Mouse (Mus musculus) limb, embryonic 14.5 days (tissue): ENCODE measurements at regions not wholly inside any gene's neighbourhood (a gene's known extent, or its start where the extent isn't known, plus 50 kb on each side); places are given as distances from the start of the nearest gene placed in this dataset.

Source experiments
- ATAC-seq: fragments of 200-750 bp; cut with Nextera tagmentation; 2 replicates; pipeline ENCODE4 v1.8.0; 2017; ENCODE audit warnings: low read depth, moderate number of reproducible peaks, moderate TSS enrichment; ENCODE audit not compliant: low FRiP score
- DNase-seq: peaks from one replicate; pipeline ENCODE4 v3.0.0-alpha.2; 2015; ENCODE audit warnings: low spot score
- H3K27ac ChIP-seq: fragments of 300-500 bp; sonication (generic); replicated peaks from 2 replicates; pipeline ENCODE4 v1.5.1; 2014; ENCODE audit warnings: low read depth, mild to moderate bottlenecking, low read length, moderate library complexity, mixed read lengths
- H3K27me3 ChIP-seq: fragments of 300-500 bp; sonication (generic); 2 replicates; pipeline ENCODE4 v1.6.1; 2014; ENCODE audit warnings: low read length, mixed read lengths; ENCODE audit not compliant: control insufficient read depth, insufficient read depth
- H3K36me3 ChIP-seq: fragments of 300-500 bp; sonication (generic); 2 replicates; pipeline ENCODE4 v1.6.1; 2014; ENCODE audit warnings: mild to moderate bottlenecking, low read length, moderate library complexity, mixed read lengths; ENCODE audit not compliant: control insufficient read depth, insufficient read depth
- H3K4me1 ChIP-seq: fragments of 300-500 bp; sonication (generic); 2 replicates; pipeline ENCODE4 v1.6.1; 2014; ENCODE audit warnings: antibody characterized with exemption, low read length, mixed read lengths; ENCODE audit not compliant: control insufficient read depth, insufficient read depth
- H3K4me2 ChIP-seq: fragments of 300-500 bp; sonication (generic); replicated peaks from 2 replicates; pipeline ENCODE4 v1.6.1; 2014; ENCODE audit warnings: low read depth, mild to moderate bottlenecking, low read length, moderate library complexity; ENCODE audit not compliant: severe bottlenecking
- H3K4me3 ChIP-seq: fragments of 300-500 bp; sonication (generic); replicated peaks from 2 replicates; pipeline ENCODE4 v1.5.1; 2014; ENCODE audit warnings: low read length
- H3K9ac ChIP-seq: fragments of 300-500 bp; sonication (generic); 2 replicates; pipeline ENCODE4 v1.6.1; 2014; ENCODE audit warnings: mild to moderate bottlenecking, low read depth, low read length, moderate library complexity; ENCODE audit not compliant: severe bottlenecking
- H3K9me3 ChIP-seq: fragments of 300-500 bp; sonication (generic); 2 replicates; pipeline ENCODE4 v1.6.1; 2016; ENCODE audit warnings: low read length; ENCODE audit not compliant: control insufficient read depth
- POLR2A ChIP-seq: fragments of 200-500 bp; IDR thresholded peaks from 2 replicates; pipeline ENCODE4 v1.8.0; 2012; ENCODE audit warnings: inconsistent platforms, mild to moderate bottlenecking, moderate library complexity, borderline replicate concordance; ENCODE audit not compliant: insufficient read depth, insufficient read length; ENCODE audit errors: extremely low read depth
- WGBS: fragments of 180-500 bp; shearing (Covaris S2); extraction: QIAGEN DNeasy Blood & Tissue Kit; methylation state at CpG from one replicate; pipeline ENCODE4 v1.1.7; 2014; 5-methylcytosine and 5-hydroxymethylcytosine counted together

DNA sequence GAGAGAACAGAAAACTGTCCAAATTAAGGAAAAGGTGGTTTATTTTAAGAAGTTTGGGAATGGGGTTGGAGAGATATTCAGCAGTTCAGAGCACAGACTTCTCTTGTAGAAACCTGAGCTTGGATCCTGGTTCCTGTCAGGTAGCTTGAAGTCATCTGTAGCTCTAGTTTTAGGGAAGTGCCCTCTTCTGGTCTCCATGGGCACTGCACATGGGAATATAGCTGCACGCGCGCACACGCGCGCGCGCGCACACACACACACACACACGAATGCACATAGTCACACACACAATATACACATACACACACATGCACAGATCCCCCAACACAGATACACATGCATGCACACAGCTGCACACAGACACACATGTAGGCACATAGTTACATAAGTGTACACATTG is 74.5 kb downstream of the Rpl14 start:
- Histone ChIP-seq H3K27me3 (no peaks in the 10 kb centered on the region), H3K27ac (no peak overlapping the region), H3K9ac (no peak overlapping the region), H3K4me3 (no peak overlapping the region), H3K9me3 (no peaks in the 10 kb centered on the region), H3K36me3 (no peaks in the 10 kb centered on the region), H3K4me2 (no peak overlapping the region), H3K4me1 (0 out of 2 replicates have a peak, but pooled peaks cover 6% of the 10 kb centered on the region)
- no peak for TF ChIP-seq POLR2A
- 99% methylated on average over 10 of the region's 10 CpGs for whole genome bisulfite sequencing
- no peak for DNase-seq
- no peak for ATAC-seq

DNA sequence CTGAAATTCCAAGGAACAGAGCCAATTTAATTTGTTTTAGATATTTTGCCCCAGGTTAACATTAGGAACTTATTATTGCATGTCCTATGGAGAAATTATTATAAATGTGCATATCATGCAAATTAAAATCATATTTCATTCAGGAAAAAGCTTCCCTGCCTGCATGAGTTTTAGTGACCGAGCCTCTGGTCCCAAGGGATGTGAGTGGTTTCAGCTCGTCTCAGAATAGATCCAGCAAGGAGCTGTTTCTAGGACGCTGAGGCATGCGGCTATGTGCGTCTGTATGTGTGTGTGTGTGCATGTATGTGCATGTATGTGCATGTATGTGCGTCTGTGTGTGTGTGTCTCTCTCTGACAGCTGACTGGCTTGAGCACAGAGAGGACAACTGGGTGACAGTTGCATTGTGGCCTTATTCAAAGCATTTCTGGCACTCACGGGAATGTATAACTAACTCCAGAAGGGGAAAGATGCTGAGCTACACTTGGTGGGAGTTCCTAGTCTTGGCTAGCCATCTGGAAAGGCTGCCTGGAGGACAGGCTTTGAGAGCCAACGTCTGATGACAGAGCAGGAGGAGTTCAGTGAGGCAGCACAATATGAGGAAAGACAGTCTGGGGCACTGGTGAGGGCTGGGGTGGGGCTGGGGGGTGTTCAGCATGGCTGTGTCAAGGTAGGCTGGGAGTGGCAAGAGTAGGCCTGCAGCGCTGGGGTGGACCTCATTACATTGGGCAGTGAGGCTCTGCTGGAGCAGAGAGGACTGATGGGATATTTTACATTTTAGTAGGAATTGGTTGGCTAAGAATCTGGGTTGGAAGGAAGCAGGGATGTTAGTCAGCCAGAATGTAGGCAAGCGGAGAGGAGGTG is 75.8 kb downstream of the Rpl14 start:
- no peak for TF ChIP-seq POLR2A
- 0 out of 2 replicates have a peak, but pooled peaks cover 6% of the 10 kb centered on the region for H3K4me1 ChIP-seq
- no peaks in the 10 kb centered on the region for H3K36me3 ChIP-seq
- H3K27ac ChIP-seq = no peak overlapping the region
- no peaks in the 10 kb centered on the region for H3K9me3 ChIP-seq
- H3K27me3 ChIP-seq = no peaks in the 10 kb centered on the region
- H3K4me2 ChIP-seq = no peak overlapping the region
- H3K4me3 ChIP-seq = no peak overlapping the region
- ATAC-seq (no peak), DNase-seq (peak; percentile 43)
- no peak overlapping the region for H3K9ac ChIP-seq
- 63% methylated on average over 10 of the region's 10 CpGs for WGBS

DNA sequence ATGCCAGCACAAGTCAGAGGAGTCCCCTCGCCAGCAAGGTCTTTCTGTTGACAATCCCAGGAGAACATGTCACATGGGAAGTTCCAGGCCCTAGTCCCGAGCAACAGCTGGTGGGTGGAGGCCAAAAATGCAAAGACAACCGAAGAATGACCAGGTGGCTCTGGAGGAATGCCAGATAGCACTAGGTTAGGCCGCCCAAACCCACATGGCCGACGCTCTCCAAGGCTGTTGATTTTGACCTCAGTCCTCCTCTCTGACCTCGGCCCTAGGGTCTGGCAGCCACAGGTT is 76.4 kb downstream of the Rpl14 start:
- no peaks in the 10 kb centered on the region for H3K9me3 ChIP-seq
- ATAC-seq (no peak), DNase-seq (no peak)
- no peak for TF ChIP-seq POLR2A
- 0 out of 2 replicates have a peak, but pooled peaks cover 6% of the 10 kb centered on the region for H3K4me1 ChIP-seq
- no peak overlapping the region for H3K4me3 ChIP-seq
- WGBS = 71% methylated on average over 7 of the region's 7 CpGs
- H3K27ac ChIP-seq = no peak overlapping the region
- H3K9ac ChIP-seq = no peak overlapping the region
- H3K36me3 ChIP-seq = no peaks in the 10 kb centered on the region
- H3K4me2 ChIP-seq = no peak overlapping the region
- H3K27me3 ChIP-seq = no peaks in the 10 kb centered on the region

DNA sequence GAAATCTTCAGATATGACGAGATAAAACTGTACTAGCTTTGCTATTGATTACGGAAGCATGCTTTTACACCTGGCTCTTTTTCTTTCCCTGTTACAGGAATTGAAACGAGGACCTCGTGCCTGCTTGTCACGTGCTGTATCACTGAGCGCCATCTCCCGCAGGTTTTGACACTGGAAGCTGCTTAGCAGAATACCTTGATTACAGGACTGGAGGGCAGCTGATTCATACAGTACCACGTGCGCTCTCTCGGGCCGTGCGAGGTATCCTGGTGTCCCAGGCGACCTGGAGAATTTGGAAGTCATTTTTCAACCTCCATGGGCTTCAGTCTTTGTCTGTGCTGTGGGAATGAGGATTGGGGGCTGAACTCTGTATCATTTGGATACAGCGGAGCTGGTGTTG is 81.5 kb downstream of the Rpl14 start:
- DNase-seq (no peak), ATAC-seq (no peak)
- no peak for TF ChIP-seq POLR2A
- H3K27ac ChIP-seq = no peak overlapping the region
- no peaks in the 10 kb centered on the region for H3K36me3 ChIP-seq
- no peak overlapping the region for H3K9ac ChIP-seq
- WGBS = 85% methylated on average over 14 of the region's 14 CpGs
- no peaks in the 10 kb centered on the region for H3K9me3 ChIP-seq
- no peaks in the 10 kb centered on the region for H3K27me3 ChIP-seq
- no peak overlapping the region for H3K4me3 ChIP-seq
- H3K4me1 ChIP-seq = peaks cover 12% of the 10 kb centered on the region
- no peak overlapping the region for H3K4me2 ChIP-seq

DNA sequence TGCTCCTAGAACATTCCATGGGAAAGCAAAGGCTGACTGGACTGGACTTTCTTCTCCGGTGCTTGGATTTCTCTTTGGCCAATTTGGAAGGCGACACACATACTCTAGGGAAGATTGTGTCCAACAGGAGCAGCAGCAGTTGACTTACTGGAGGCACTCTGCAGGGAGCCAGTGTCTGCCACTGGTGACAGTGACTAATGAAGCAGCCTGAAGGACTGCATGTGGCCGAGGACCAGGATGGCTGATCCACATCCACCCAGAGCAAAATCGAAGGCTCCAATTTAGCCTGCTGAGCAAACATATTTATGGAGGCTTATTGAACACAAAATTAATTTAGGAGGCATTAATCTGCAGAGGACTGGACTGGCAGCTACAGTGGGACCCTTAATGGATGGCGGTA is 81.9 kb downstream of the Rpl14 start:
- H3K36me3 ChIP-seq = no peaks in the 10 kb centered on the region
- H3K4me3 ChIP-seq = no peak overlapping the region
- no peak overlapping the region for H3K9ac ChIP-seq
- no peak for ATAC-seq
- 57% methylated on average over 5 of the region's 5 CpGs for WGBS
- no peak overlapping the region for H3K27ac ChIP-seq
- H3K4me1 ChIP-seq = peaks cover 15% of the 10 kb centered on the region
- H3K27me3 ChIP-seq = no peaks in the 10 kb centered on the region
- no peak overlapping the region for H3K4me2 ChIP-seq
- no peak for DNase-seq
- TF ChIP-seq POLR2A = no peak
- H3K9me3 ChIP-seq = no peaks in the 10 kb centered on the region
